Mouse (Mus musculus) E14TG2a.4 (cell line): ENCODE measurements around the gene Timm44.

Experiments used
- CTCF ChIP-seq: conservative IDR thresholded peaks from 2 replicates; pipeline ENCODE4 v1.5.1; 2014; ENCODE audit warnings: low read length
- NANOG ChIP-seq: IDR thresholded peaks from 2 replicates; pipeline ENCODE4 v1.6.1; 2014; ENCODE audit warnings: borderline replicate concordance, low read length, mixed read lengths

- TF ChIP-seq CTCF (no peak), NANOG (no peak)
These were observed 36.4 kb downstream of the Timm44 start for GRCm38 (mm10) chr8:4239193-4239890.
